Mouse (Mus musculus) spleen, adult 2 months (tissue): ENCODE results near the gene Fbxo42.

Experiments used
- CTCF ChIP-seq: fragments of 200-500 bp; IDR thresholded peaks from 2 replicates; pipeline ENCODE4 v1.5.1; 2011; ENCODE audit warnings: mild to moderate bottlenecking, inconsistent platforms; ENCODE audit not compliant: insufficient read depth, insufficient read length, insufficient replicate concordance; ENCODE audit errors: extremely low read depth
- POLR2A ChIP-seq: fragments of 200-500 bp; IDR thresholded peaks from 2 replicates; pipeline ENCODE4 v1.6.1; 2011; ENCODE audit warnings: low read depth, low read length, inconsistent platforms

DNA sequence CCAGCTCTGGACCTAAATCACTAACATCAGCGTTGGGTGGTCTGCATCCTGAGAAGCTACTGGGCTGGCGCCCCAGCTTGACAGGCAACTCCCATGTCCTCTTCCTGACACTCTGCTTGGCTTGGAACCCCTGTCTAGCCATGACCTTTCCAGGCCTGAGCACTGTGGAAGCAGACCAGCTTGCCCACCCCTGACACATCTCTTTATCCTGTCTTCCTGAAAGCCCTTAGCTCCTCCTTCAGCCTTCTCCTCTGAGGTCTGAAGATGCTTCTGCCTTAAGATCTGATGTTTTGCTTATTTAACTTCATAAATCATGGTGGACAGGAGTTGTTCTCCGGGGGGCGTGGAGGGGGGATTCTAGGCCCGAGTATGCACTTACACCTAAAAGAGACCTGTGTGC lies 95.9 kb downstream of the Fbxo42 start:
- no peak for TF ChIP-seq POLR2A
- no peak for TF ChIP-seq CTCF
